Mouse (Mus musculus): ENCODE measurements around the gene Gm17334.

GRCm38 (mm10) chr11:53747985-53748384 is 25.0 kb downstream of the Gm17334 start:
- no peak for TF ChIP-seq CTCF (IDR thresholded peaks at IDR 0.05; ENCODE audit: extremely low read depth, insufficient read depth, insufficient read length, insufficient replicate concordance)
- no peak for TF ChIP-seq POLR2A (IDR thresholded peaks at IDR 0.05; ENCODE audit: low read depth, low read length)
